Mouse (Mus musculus) midbrain, embryonic 14.5 days (tissue): ENCODE data around the gene Mgat5. TPM values are rescaled to one million over a fixed set of nuclear protein-coding genes. Genes with fewer than 3 reads are reported as not detected.

Source experiments
- ATAC-seq: fragments of 200-750 bp; cut with Nextera tagmentation; 2 replicates; pipeline ENCODE4 v1.8.0; 2017; ENCODE audit warnings: moderate number of reproducible peaks, moderate library complexity; ENCODE audit not compliant: low FRiP score, low TSS enrichment
- DNase-seq: peaks from one replicate; pipeline ENCODE4 v3.0.0-alpha.2; 2015
- H3K27ac ChIP-seq: fragments of 300-500 bp; sonication (generic); replicated peaks from 2 replicates; pipeline ENCODE4 v1.5.1; 2014; ENCODE audit warnings: mild to moderate bottlenecking, low read depth, low read length, moderate library complexity
- H3K27me3 ChIP-seq: fragments of 300-500 bp; sonication (generic); 2 replicates; pipeline ENCODE4 v1.6.1; 2014; ENCODE audit warnings: low read length, control low read depth, mixed read lengths; ENCODE audit not compliant: control insufficient read depth, insufficient read depth
- H3K36me3 ChIP-seq: fragments of 300-500 bp; sonication (generic); 2 replicates; pipeline ENCODE4 v1.6.1; 2014; ENCODE audit warnings: low read length, control low read depth; ENCODE audit not compliant: control insufficient read depth, insufficient read depth
- H3K4me1 ChIP-seq: fragments of 300-500 bp; sonication (generic); 2 replicates; pipeline ENCODE4 v1.6.1; 2014; ENCODE audit warnings: mild to moderate bottlenecking, antibody characterized with exemption, low read length, control low read depth; ENCODE audit not compliant: control insufficient read depth, insufficient read depth
- H3K4me2 ChIP-seq: fragments of 300-500 bp; sonication (generic); 2 replicates; pipeline ENCODE4 v1.6.1; 2014; ENCODE audit warnings: mild to moderate bottlenecking, low read length, moderate library complexity
- H3K4me3 ChIP-seq: fragments of 300-500 bp; sonication (generic); replicated peaks from 2 replicates; pipeline ENCODE4 v1.5.1; 2014; ENCODE audit warnings: low read depth, low read length
- H3K9ac ChIP-seq: fragments of 300-500 bp; sonication (generic); replicated peaks from 2 replicates; pipeline ENCODE4 v1.6.1; 2014; ENCODE audit warnings: mild to moderate bottlenecking, low read length, moderate library complexity
- H3K9me3 ChIP-seq: fragments of 300-500 bp; sonication (generic); 2 replicates; pipeline ENCODE4 v1.6.1; 2016; ENCODE audit warnings: low read length, control low read depth, mixed read lengths; ENCODE audit not compliant: control insufficient read depth
- WGBS: fragments of 180-500 bp; shearing (Covaris S2); extraction: QIAGEN DNeasy Blood & Tissue Kit; methylation state at CpG from one replicate; pipeline ENCODE4 v1.1.7; 2014; 5-methylcytosine and 5-hydroxymethylcytosine counted together
- polyA plus RNA-seq: library from polyadenylated mRNA; unstranded; fragments of >200 nt; fragmentation: Nextera tagmentation; extraction: Ambion mirVana; gene quantifications from 2 replicates; pipeline ENCODE4 v1.2.1, GENCODE M21; 2014

Mgat5 gene
- polyA plus RNA-seq, 1 experiment from 2014 or later: 18.3 TPM

DNA sequence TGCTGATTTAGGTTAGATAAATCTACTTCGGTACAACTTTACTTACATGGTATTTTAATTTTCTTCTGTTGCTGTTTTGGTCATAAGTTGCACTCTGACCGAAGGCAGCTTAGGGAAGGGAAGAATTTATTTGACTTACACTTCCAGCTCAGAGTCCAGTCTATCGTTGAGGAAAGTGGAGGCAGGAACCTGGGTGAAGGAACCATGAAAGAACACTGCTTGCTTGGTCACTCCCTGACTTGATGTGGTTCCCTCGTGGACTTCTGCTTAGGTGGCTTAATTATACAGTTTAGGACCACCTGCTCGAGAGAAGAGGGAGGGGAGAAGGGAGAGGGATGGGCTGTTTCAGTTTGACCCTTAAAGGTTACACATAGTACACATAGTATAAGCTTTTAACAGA, 105.2 kb downstream of the Mgat5 start:
- no peak overlapping the region for H3K9ac ChIP-seq
- H3K9me3 ChIP-seq: no peaks in the 10 kb centered on the region
- H3K27ac ChIP-seq: no peak overlapping the region
- H3K4me2 ChIP-seq: no peak overlapping the region
- DNase-seq (no peak), ATAC-seq (no peak)
- H3K4me1 ChIP-seq: peaks cover 8% of the 10 kb centered on the region
- no peaks in the 10 kb centered on the region for H3K27me3 ChIP-seq
- 84% methylated on average over 5 of the region's 5 CpGs for WGBS
- H3K4me3 ChIP-seq: no peak overlapping the region
- no peaks in the 10 kb centered on the region for H3K36me3 ChIP-seq

DNA sequence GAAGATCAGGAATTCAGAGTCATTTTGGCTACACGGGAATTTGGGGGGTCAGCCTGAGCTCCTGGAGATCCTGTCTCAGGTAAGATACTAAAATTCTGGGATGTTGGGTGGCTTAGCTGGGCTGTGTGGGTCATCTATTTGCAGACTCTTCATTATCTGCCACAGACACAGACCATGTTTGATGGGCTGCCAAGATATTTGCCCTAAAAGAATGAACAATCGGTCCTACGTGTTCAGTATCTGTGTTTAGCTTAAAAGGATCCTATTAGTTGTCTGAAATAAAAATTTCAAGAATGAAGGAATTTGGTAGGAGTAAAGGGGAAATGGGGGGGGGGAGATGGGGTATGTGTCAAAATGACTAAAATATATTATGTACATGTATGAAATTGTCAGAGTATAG, 105.9 kb downstream of the Mgat5 start:
- Histone ChIP-seq H3K9ac (no peak overlapping the region), H3K4me3 (no peak overlapping the region), H3K4me2 (no peak overlapping the region), H3K9me3 (no peaks in the 10 kb centered on the region), H3K4me1 (peaks cover 8% of the 10 kb centered on the region), H3K27ac (no peak overlapping the region), H3K36me3 (no peaks in the 10 kb centered on the region), H3K27me3 (no peaks in the 10 kb centered on the region)
- no peak for ATAC-seq
- no peak for DNase-seq
- WGBS: 90% methylated on average over 3 of the region's 3 CpGs

DNA sequence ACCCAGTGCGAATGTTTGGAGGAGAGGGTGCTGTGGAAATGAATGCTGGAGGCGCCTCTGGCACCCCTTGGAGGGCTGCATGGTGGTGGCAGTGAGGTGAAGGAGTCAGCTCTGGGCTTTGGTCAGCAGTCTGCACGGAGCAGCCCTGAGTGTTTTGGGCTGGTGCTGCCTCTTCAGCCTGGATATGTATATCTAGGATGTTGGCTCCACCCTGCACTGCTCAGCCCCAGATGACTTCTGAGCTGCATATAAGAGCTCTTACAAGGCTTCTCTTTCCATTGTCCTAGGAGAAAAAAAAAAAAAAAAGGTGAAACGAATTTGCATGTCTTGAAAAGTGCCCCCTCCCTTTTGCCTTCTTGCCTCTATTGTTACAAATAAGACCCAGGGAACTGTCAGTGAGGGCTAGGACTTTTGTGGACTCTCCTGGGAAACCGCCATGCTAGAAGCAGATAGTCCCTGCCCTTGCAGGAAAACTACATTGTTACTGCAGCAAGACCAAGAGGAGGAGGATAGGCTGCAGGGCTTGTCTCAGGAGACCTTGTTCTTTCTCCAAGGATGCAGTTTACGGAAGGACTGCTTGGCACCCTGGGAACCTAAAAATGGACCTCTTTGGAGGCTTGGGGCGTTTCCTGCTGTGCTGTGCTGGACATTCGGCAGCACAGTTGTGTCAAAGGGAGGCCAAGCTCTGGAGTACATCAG, 109.0 kb downstream of the Mgat5 start:
- Histone ChIP-seq H3K27ac (no peak overlapping the region), H3K9me3 (no peaks in the 10 kb centered on the region), H3K9ac (no peak overlapping the region), H3K27me3 (no peaks in the 10 kb centered on the region), H3K36me3 (no peaks in the 10 kb centered on the region), H3K4me3 (no peak overlapping the region), H3K4me2 (no peak overlapping the region), H3K4me1 (peaks cover 8% of the 10 kb centered on the region)
- no peak for DNase-seq
- 37% methylated on average over 8 of the region's 8 CpGs for WGBS
- ATAC-seq: no peak

DNA sequence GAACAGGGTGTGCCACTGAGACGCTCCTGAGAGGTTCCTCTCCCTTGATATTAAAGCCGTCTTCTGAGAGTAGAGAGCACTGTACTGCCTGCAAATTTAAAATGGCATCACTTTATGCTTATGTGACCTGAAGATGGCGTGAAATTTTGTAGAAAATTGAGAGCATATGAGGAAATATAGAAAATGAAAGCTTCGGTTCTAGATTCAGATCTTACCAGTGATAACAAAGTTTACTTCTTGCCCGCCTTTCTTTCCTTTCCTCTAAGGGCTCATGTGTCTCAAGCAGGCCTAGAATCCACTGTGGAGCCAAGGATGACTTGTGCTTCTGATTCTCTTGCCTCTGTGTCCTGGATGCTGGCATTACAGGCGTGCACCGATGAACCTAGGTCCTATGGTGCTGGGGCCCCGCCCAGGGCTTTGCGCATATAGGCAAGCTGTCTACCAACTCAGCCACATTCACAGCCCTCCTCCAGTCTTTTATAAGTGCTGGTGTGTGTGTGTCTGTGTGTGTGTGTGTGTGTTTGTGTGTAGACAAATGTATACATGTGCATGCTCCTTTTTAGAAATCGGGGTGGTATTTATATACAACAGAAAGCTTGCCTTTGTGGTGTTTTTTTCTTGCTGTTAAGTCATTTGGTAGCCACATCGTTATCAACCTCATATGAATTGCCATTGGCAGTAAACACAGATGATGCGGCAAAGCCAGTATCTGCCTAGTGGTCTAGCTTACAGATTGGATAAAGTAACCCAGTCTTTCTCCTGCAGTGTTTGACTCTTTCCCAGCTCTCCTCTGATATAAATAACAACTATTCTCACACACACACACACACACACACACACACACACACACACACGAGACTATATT, 111.2 kb downstream of the Mgat5 start:
- no peaks in the 10 kb centered on the region for H3K27me3 ChIP-seq
- peaks cover 8% of the 10 kb centered on the region for H3K4me1 ChIP-seq
- peaks cover 5% of the 10 kb centered on the region; the same call in 1 of the 2 replicates for H3K36me3 ChIP-seq
- no peak for ATAC-seq
- no peak overlapping the region for H3K4me3 ChIP-seq
- H3K27ac ChIP-seq: 0 out of 2 replicates have a peak overlapping the region, but pooled peaks have one; percentile 20
- H3K9ac ChIP-seq: no peak overlapping the region
- H3K9me3 ChIP-seq: no peaks in the 10 kb centered on the region
- H3K4me2 ChIP-seq: no peak overlapping the region
- no peak for DNase-seq
- WGBS: 90% methylated on average over 13 of the region's 13 CpGs

DNA sequence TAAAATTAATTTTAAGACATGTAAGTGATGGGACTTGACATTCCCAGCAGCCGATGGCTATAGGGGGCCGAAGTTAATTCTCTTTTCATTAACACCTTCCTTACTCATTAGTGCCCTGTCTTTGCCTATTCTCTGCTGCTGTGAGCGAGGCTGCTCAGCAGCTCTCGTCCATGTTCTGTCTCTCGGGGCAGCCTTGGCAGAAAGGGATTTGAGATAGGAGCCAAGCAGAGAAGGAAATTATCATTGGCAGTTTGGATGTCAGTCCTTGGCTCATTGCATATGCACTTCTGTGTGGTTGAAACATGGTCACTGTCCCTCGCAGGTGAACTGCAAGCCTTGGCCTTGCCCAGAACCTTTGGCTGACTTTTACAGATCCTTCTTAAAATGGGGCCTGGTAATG, 111.8 kb downstream of the Mgat5 start:
- Histone ChIP-seq H3K9me3 (no peaks in the 10 kb centered on the region), H3K4me1 (peaks cover 8% of the 10 kb centered on the region), H3K27me3 (no peaks in the 10 kb centered on the region), H3K27ac (no peak overlapping the region), H3K4me2 (no peak overlapping the region), H3K36me3 (peaks cover 9% of the 10 kb centered on the region; the same call in 1 of the 2 replicates), H3K4me3 (no peak overlapping the region), H3K9ac (no peak overlapping the region)
- ATAC-seq: no peak
- 54% methylated on average over 6 of the region's 6 CpGs for WGBS
- DNase-seq: no peak

DNA sequence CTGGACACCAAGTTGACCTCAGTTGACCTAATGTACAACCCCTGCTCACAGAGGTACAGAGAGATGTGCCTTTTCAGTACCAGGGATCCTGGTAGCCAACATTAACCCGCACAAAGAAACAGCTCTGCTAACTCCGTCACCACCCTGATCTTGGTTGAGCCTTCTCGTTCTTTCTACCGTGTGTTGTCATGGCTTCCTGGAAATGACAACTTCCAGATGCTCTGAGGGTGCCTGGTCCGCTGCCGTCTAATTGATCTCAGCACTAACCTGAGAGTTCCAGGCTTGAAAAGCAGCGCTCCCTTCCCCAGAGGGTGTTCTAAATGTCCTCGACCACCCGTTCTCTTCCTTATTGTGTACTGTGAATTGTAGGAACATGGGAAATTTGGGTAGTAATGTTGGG, 112.7 kb downstream of the Mgat5 start:
- Histone ChIP-seq H3K4me2 (no peak overlapping the region), H3K4me3 (no peak overlapping the region), H3K9me3 (no peaks in the 10 kb centered on the region), H3K9ac (no peak overlapping the region), H3K27me3 (no peaks in the 10 kb centered on the region), H3K27ac (no peak overlapping the region), H3K36me3 (peaks cover 10% of the 10 kb centered on the region; the same call in 1 of the 2 replicates), H3K4me1 (peaks cover 8% of the 10 kb centered on the region)
- WGBS: 88% methylated on average over 9 of the region's 9 CpGs
- ATAC-seq (no peak), DNase-seq (no peak)

DNA sequence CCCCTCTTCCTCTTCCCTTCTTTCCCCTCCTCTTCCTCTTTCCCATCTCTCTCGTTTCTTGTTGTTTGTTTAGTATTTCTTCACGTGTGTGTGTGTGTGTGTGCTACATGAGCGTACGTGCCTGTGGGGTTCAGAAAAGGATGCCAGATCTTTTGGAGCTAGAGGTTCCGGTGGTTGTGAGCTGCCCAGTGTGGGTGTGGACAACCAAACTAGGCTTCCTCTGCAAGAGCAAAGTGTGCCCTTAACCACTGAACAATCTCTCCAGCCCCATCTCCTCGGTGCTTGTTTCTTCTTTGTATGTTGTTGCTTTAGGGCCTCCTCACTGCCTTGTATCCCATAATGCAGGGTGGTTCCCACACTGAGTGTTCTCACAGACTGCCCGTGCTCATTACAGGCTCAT, 113.7 kb downstream of the Mgat5 start:
- Histone ChIP-seq H3K9ac (no peak overlapping the region), H3K27me3 (no peaks in the 10 kb centered on the region), H3K9me3 (no peaks in the 10 kb centered on the region), H3K4me2 (no peak overlapping the region), H3K4me1 (peaks cover 6% of the 10 kb centered on the region), H3K27ac (no peak overlapping the region), H3K4me3 (no peak overlapping the region), H3K36me3 (peaks cover 10% of the 10 kb centered on the region; the same call in 1 of the 2 replicates)
- no peak for DNase-seq
- WGBS: 87% methylated on average over 7 of the region's 7 CpGs
- no peak for ATAC-seq

DNA sequence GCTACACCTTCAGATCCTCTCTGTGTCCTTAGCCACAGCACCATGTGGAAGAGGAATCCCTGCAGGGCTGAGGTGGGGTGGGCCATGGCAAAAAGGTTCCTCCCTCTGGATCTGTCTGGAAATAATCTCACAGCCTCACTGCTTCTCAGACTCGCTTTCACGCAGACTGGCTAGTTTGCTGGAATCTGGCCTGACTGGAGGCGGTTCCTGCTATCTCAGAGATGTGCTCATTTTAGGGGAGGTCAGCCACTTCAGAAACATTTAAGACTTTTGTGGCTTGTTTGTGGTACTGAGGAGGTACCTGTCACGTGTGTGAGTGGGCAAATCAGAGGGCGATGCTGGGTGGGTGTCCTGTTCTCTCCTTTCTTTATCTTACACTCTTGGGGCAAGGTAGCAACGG, 115.0 kb downstream of the Mgat5 start:
- Histone ChIP-seq H3K36me3 (peaks cover 10% of the 10 kb centered on the region; the same call in 1 of the 2 replicates), H3K4me2 (no peak overlapping the region), H3K9me3 (no peaks in the 10 kb centered on the region), H3K27me3 (no peaks in the 10 kb centered on the region), H3K27ac (no peak overlapping the region), H3K4me1 (no peaks in the 10 kb centered on the region), H3K9ac (no peak overlapping the region), H3K4me3 (no peak overlapping the region)
- DNase-seq (no peak), ATAC-seq (no peak)
- WGBS: 82% methylated on average over 6 of the region's 6 CpGs
